Mouse (Mus musculus) liver, adult (tissue): ENCODE results near the gene Blm.
A peak's percentile ranks its signal among the peaks of the same experiment; 100 is the strongest.

Experiments
- GATA4 ChIP-seq: IDR thresholded peaks from 2 replicates; pipeline ENCODE4 v1.6.1; 2014; ENCODE audit warnings: mild to moderate bottlenecking, low read length; ENCODE audit not compliant: insufficient replicate concordance

The Blm gene

DNA sequence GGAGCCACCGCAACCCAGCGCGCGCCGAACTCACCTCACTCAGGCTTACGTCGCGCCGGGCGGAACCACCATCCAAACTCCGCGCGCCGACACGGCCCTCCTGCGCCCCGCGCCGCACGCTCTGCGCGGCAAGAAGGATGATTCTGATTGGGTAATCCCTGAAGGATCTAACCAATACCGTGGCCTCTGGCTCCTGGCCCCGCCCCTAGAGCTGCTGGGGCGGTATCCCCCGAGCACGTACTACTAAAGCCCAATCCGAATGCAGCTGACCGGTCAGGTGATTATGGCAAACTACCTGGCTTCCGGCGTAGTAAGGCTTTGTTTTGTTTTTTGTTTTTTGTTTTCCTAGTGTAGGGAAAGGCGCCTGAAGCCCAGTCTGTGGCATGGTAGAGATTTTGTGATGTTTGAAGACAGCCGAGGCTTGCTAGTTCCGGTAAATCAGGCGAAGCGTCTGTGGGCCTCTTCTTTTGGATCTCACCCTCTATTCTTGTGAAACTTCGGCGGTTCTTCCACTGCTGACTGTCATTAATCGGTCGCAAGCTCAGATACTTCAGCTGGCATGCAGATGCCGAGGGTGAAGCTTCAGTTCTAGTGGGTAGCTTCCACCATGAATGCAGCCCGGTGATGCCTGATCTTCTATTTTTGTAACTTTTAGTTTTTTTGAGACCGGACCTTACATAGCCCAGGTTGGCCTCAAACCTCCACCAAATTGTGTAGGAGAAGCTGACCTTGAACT lies at the start of gene Blm:
Blm (minus strand) TSS at position 111 of the 736 bp plus-strand sequence.
- no peak for TF ChIP-seq GATA4

DNA sequence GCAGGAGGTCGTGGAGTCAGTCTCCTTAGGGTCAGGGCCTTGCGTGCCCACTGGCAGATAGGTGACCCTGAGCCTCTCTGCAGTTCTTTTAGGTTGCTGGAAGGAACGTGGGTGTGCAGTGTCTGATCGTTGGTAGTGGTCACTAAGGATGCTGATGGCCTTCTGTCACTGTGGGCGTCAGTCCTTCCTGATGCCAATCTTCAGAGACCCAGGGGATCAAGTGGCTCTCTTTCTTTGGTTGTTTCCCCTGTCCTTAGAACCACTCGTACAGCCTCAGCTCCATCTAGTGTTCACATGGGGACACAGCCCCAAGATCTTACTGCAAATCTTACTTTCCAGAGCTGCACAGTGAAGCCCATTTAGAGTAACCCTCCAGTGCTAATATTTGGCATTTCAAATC lies 49.1 kb upstream of the Blm start:
- TF ChIP-seq GATA4 = no peak

DNA sequence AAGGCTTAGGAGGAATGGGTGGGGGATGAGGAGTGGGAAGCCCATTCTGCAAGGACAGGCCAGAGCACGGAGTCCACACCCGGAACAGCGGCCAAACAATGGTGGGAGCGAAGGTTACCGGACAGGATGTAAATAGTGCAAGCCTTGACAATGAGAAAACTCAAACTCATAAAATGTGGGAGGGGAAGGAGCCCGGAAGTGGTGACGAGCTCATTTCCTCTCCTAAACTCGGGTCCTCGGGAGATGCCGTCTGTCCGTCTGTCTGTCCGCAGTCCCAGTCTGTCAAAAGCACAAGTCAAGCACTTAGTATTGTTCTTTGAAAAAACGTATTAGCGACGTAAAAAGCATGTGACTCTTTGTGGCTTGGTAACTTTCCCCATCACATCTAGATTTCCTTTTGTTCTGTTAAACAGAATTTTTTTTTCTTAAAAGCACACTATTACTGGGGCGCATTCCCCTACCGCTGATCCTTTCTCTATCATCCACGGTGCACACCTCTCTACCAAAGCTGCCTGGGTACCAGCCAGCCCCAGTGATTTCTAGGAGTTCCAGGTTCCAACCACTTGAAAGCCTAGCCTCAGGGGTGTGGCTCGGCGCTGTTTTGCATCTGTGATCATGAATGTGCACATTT lies 48.0 kb upstream of the Blm start:
- peak; percentile 10; the same call in 1 of the 2 replicates for TF ChIP-seq GATA4

DNA sequence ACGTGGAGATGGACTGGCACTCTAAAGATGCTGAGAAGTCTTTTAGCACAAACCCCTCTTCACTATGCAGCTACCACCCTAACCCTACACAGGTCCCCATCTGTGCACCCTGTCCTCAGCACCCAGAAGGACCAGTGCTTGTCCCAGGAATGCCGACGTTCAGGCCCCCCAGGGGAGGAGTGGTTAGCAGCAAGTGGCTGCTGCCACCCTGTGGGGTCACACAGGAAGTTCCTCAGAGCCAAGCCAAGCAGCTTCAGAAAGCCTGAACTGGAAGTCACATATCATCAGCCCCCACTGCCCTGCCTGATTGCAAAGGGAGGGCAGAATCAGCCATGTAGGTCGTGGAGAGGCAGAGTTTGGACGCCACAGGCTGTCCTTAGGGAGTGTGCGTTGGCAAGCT lies 45.4 kb upstream of the Blm start:
- no peak for TF ChIP-seq GATA4

DNA sequence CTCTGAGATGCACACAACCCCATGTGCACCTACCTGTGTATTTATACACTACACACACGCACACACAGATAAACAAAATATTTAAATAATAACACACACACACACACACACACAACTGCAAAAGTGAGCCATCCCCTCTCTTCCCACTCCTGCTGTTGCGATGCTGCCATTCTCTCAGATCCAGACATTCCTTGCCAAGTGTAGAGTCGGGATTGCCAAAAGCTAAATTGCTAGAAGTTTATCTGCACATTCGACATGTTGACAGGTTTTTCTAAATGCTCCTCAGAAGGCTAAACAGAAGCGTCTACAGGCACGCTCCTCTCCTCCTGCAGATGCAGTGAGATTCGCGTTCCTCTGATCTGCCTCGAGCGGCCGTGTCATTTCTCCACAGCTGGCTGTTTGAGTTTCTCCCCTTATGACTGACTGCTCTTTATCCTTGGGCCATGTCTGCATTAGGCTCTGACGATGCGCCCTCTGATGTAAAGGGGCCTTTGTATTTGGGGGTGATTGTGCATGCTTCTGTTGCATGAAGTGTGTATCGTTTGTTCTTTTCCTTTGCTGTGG lies 42.6 kb upstream of the Blm start:
- no peak for TF ChIP-seq GATA4

DNA sequence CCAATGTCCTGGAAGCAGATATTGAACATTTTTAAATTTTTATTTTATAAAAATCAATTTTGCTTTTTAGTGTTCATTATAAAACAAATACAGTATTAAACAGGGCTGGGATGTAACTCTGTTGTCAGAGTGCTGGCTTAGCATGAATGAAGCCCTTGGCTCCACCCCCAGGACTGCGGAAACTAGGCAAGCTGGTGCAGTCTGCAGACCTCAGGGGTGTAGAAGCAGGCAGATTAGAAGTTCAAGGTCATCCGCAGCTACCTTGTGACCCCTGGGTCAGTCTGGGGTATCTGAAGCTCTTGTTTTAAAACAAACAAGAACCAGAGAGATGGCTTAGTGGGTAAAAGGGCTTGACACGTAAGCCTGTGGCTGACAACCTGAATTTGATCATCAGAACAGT lies 41.7 kb upstream of the Blm start:
- no peak for TF ChIP-seq GATA4

DNA sequence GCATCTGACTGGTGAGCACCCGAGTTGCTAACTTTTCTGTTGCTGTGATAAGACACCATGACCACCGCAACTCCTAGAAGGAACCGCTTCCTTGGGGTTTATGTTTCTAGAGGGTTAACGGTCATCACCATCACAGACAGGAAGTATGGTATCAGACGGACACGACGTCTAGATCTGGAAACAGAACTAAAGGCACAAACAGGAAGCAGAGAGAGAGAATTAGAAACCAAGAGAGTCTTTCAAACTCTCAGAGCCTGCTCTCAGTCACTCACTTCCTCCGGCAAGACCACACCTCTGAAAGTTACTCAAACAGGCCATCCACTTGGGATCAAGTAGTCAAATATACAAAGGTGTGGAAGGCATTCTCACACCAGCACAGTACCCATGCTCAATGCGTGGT lies 40.8 kb upstream of the Blm start:
- no peak for TF ChIP-seq GATA4

DNA sequence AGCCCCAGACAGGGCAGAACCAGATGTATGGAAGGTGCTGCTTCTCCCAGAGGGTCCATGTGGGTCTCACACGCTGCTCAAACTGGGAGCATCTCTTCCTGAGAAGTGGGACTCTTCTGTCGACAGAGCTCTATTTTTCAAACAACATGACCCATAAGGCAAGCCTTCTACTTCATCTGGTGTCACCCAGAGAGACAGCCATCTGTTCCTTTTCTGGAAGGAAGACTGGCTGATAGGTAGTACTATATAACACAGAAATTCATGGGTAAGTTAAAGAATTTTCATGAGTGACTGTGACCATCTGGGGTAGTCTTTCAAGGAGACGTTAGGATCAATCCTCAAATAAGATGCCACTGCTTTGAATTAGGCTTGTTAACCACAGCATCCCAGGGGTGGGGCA lies 38.2 kb upstream of the Blm start:
- TF ChIP-seq GATA4 = no peak

DNA sequence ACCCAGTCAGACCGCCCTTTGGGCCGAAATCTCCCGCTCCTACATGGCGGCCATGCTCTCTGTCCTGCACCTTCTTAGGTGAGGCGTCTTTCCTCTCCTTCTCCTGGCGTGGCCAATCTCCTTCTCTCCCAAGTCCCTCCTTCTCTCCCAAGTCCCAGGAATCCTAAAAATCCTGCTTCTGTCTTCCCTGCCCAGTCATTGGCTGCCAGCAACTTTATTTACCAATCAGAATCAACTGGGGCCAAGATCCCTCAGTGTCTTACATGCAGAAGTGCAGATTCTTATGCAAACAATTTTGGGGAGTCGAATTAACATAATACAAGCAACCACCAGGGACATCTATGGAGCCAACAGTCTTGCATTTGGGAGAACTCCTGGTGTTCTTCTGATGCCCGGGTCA lies 33.1 kb upstream of the Blm start:
- TF ChIP-seq GATA4 = no peak

DNA sequence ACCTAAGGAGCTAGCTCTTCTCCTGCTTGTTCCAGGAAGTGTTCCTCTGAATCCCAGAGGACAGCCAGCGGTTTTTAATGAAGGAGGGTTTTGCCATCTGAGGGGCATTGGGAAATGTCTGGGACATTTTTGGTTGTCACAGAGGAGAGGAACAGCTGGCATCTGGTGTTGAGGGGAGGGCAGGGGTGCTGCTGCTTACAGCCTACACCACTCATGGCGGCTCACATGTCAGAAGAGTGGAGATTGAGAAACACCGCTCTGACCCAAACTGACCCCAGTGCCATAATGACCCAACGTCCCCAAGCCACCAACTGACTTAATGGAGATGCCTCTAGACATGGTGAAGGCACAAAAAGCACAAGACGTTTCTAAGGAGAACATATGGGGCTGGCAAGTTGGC lies 27.0 kb upstream of the Blm start:
- no peak for TF ChIP-seq GATA4

DNA sequence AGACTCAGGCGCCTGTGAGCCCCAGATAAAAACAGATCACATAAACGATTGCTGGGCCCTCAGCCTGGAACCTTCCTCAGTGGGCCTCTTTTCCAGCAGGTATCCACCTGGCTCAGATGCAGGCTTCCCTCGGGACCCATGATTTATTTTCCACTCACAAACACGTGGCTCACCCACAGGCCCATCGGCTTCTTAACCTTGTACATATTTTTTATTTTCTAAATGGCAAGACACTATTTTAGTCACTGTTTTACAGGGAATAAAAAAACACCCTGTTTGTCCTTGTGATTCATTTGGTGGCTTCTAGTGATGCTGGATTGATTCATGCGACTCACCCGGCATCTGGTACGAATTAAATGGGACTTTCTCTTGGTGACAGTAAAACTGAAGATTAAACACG lies 26.4 kb upstream of the Blm start:
- no peak for TF ChIP-seq GATA4

DNA sequence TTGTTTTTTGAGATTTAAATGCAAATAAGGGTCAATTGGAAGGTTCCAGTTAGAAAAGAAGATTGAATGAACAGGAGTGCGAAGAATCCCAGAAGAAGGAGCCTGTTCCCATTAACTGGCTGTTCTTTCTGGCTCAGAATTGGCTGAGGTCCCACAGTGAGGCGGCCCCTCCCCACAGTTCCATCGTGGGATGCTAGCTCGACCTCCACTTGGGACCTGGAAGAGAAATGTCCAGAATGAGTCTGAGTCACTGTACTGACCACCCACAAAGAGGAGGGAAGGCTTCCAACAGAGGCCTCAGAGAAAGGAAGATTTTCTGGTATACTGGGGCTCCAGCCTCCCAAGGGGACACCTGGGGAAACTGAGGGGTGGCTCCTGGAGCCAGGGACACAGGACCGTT lies 23.7 kb upstream of the Blm start:
- no peak for TF ChIP-seq GATA4

DNA sequence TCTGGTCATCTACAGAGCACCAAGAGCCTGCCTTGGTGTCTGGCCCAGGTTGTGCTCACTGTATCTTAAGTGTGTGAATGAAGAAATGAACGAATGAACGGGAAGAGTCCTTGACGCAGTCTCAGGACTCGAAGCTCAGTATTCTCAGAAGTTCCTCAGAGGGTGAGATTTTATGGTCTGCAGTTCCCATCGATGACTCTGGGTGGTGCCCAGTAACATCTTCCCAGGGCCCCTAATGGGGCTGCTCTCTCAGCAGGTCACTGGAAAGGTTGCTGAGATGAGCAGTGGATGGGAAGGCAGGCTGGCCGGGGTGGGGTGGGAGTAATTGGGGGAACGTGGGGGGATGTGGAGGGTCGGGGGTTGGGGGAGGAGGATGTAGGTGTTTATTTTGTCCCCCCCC lies 23.2 kb upstream of the Blm start:
- TF ChIP-seq GATA4 = no peak

DNA sequence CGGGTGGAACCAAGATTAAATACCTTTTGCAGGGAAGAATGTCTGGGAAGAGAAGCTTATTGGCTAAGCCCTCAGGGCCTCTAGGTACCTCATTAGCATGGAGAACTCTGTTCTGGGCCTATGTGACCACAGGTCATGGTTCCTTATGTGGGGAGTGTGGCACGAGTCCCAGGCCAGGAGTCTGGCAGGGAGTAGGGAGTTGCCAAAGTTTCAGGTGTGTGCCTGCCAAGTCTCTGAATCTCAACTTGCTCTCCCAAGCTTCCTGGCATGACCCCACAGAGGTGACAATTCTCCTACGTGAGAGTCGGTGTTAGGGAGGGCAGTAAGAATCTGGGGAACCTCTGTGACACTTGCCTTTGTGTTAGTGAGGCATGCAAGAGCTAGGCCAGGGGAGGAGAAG lies 22.2 kb upstream of the Blm start:
- TF ChIP-seq GATA4 = no peak

DNA sequence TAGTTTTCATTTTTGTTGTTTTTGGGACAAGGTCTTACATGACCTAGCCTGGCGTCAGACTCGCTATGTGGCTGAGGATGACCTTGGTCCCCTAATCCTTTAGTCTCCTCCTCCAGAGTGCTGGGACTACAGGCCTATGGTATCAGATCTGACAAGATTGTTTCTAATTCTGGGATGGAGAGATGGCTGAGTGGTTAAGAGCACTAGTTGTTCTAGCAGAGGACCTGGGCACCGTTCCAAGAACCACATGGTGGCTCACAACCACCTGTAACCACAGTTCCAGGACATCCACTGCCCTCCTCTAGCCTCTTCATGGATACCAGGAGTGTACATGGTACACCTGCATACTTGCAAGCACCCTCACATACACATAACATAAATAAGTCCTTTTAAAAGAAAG lies 21.2 kb upstream of the Blm start:
- TF ChIP-seq GATA4 = no peak

DNA sequence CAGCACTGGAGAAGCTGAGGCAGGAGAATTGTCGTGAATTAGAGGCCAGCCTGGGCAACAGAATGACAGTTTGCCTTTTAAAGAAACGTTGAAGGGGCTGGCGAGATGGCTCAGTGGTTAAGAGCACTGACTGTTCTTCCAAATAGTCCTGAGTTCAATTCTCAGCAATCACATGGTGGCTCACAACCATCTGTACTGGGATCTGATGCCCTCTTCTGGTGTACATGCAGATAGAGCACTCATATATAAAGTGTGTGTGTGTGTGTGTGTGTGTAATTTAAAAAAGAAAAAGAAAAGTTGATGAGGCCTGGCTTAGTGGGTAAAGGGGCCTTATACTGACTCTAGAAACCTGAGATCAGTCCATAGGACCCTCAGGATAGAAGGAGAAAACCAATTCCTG lies 20.2 kb upstream of the Blm start:
- TF ChIP-seq GATA4 = no peak
